Mouse (Mus musculus) left cerebral cortex, postnatal 14 days (tissue): Measurements from ENCODE around the gene Qrfp. TPM values are rescaled to one million over a fixed set of nuclear protein-coding genes. Genes with fewer than 3 reads are reported as not detected.

Source experiments
- total RNA-seq, 2 experiments: library from RNA; stranded (reverse); gene quantifications; 2 replicates each; pipeline ENCODE4 v1.2.3; 2021

Gene Qrfp
- total RNA-seq, 2 experiments from 2014 or later: not detected

Other genes with a start within 250 kb of the Qrfp start
- 10 to 100 TPM; 45.7 to 50.4 TPM for gene Fubp3, start 237.9 kb downstream of the Qrfp start, total RNA-seq
- gene Prdm12, start 170.5 kb downstream of the Qrfp start, total RNA-seq: under 1 TPM; 0.13 to 0.66 TPM
- 10 to 100 TPM; 21.4 to 24.5 TPM for gene Exosc2, start 139.9 kb downstream of the Qrfp start, total RNA-seq
- 10 to 100 TPM; 37.4 to 39.6 TPM for gene Abl1, start 122.2 kb downstream of the Qrfp start, total RNA-seq
- 10 to 100 TPM; 12.8 to 16.1 TPM for gene Fibcd1, start 35.4 kb upstream of the Qrfp start, total RNA-seq
- gene Lamc3, start 76.7 kb upstream of the Qrfp start, total RNA-seq: 10 to 100 TPM in 1 of 2 experiments, 1 to 10 TPM in 1; 9.2 to 11.4 TPM
- gene Aif1l, start 139.6 kb upstream of the Qrfp start, total RNA-seq: 1 to 10 TPM; 2.4 to 7.1 TPM
- 10 to 100 TPM; 51.3 to 53.5 TPM for gene Nup214, start 163.9 kb upstream of the Qrfp start, total RNA-seq